Mouse (Mus musculus) testis, adult 2 months (tissue): ENCODE measurements around the gene Zkscan16. TPM values are rescaled to one million over a fixed set of nuclear protein-coding genes. Genes with fewer than 3 reads are reported as not detected.

Experiments used
- H3K27ac ChIP-seq: fragments of 200-500 bp; 2 replicates; pipeline ENCODE4 v1.5.1; 2012; ENCODE audit warnings: low read depth, low read length; ENCODE audit not compliant: control insufficient read depth, insufficient read depth
- H3K27me3 ChIP-seq: fragments of 200-500 bp; 2 replicates; pipeline ENCODE4 v1.6.1; 2012; ENCODE audit warnings: mild to moderate bottlenecking, low read length, moderate library complexity; ENCODE audit not compliant: control insufficient read depth, insufficient read depth
- H3K36me3 ChIP-seq: fragments of 200-500 bp; 2 replicates; pipeline ENCODE4 v1.6.1; 2012; ENCODE audit warnings: mild to moderate bottlenecking, low read length; ENCODE audit not compliant: control insufficient read depth, insufficient read depth
- H3K4me1 ChIP-seq: fragments of 200-500 bp; 2 replicates; pipeline ENCODE4 v1.6.1; 2012; ENCODE audit warnings: low read length; ENCODE audit not compliant: control insufficient read depth, insufficient read depth
- H3K4me3 ChIP-seq: fragments of 200-500 bp; 2 replicates; pipeline ENCODE4 v1.5.1; 2012; ENCODE audit warnings: low read depth, mild to moderate bottlenecking, low read length, moderate library complexity, mixed read lengths; ENCODE audit not compliant: control insufficient read depth
- CTCF ChIP-seq: fragments of 200-500 bp; IDR thresholded peaks from 2 replicates; pipeline ENCODE4 v1.5.1; 2012; ENCODE audit warnings: low read depth, mild to moderate bottlenecking, inconsistent platforms, low read length, moderate library complexity; ENCODE audit not compliant: control insufficient read depth, insufficient read depth, insufficient replicate concordance
- POLR2A ChIP-seq: fragments of 200-500 bp; IDR thresholded peaks from 2 replicates; pipeline ENCODE4 v1.6.1; 2012; ENCODE audit warnings: low read depth, mild to moderate bottlenecking, inconsistent platforms, low read length, moderate library complexity; ENCODE audit not compliant: control insufficient read depth
- polyA plus RNA-seq: library from polyadenylated mRNA; depleted of rRNA; stranded (reverse); fragments of >200 nt; gene quantifications from 2 replicates; pipeline ENCODE4 v1.2.3, GENCODE M21; 2012

Zkscan16 gene
- polyA plus RNA-seq, 1 experiment, result 0.48 TPM

- H3K36me3 ChIP-seq, result no peaks in the 10 kb centered on the region
- H3K27me3 ChIP-seq, result no peaks in the 10 kb centered on the region
- H3K27ac ChIP-seq, result no peak overlapping the region
- TF ChIP-seq CTCF (no peak), POLR2A (no peak)
- peaks cover 8% of the 10 kb centered on the region for H3K4me1 ChIP-seq
- H3K4me3 ChIP-seq, result no peak overlapping the region
Observed at GRCm38 (mm10) chr4:58989303-58989898, 46.0 kb downstream of the Zkscan16 start.

- TF ChIP-seq POLR2A, result no peak
- TF ChIP-seq CTCF, result no peak
- peaks cover 13% of the 10 kb centered on the region for H3K4me1 ChIP-seq
- H3K36me3 ChIP-seq, result no peaks in the 10 kb centered on the region
- no peaks in the 10 kb centered on the region for H3K27me3 ChIP-seq
- H3K4me3 ChIP-seq, result no peak overlapping the region
- H3K27ac ChIP-seq, result no peak overlapping the region
Observed at GRCm38 (mm10) chr4:58990609-58991434, 47.4 kb downstream of the Zkscan16 start.

- H3K4me1 ChIP-seq, result peaks cover 10% of the 10 kb centered on the region
- TF ChIP-seq CTCF (no peak), POLR2A (no peak)
- no peak overlapping the region for H3K27ac ChIP-seq
- H3K36me3 ChIP-seq, result no peaks in the 10 kb centered on the region
- H3K4me3 ChIP-seq, result no peak overlapping the region
- H3K27me3 ChIP-seq, result no peaks in the 10 kb centered on the region
Observed at GRCm38 (mm10) chr4:58992195-58992594, 48.8 kb downstream of the Zkscan16 start.

GRCm38 (mm10) chr4:58994762-58995161 is 51.3 kb downstream of the Zkscan16 start, which contains the start of gene Dnajc25:
Gene Dnajc25 (plus strand): TSS chr4:58995062.
- Histone ChIP-seq H3K36me3 (no peaks in the 10 kb centered on the region), H3K4me1 (peaks cover 10% of the 10 kb centered on the region), H3K27me3 (no peaks in the 10 kb centered on the region), H3K27ac (peak within 1 kb of the TSS; percentile 44; the same call in 1 of the 2 replicates), H3K4me3 (0 out of 2 replicates have a peak within 1 kb of the TSS, but pooled peaks have one; percentile 3)
- TF ChIP-seq CTCF (no peak), POLR2A (no peak)

DNA sequence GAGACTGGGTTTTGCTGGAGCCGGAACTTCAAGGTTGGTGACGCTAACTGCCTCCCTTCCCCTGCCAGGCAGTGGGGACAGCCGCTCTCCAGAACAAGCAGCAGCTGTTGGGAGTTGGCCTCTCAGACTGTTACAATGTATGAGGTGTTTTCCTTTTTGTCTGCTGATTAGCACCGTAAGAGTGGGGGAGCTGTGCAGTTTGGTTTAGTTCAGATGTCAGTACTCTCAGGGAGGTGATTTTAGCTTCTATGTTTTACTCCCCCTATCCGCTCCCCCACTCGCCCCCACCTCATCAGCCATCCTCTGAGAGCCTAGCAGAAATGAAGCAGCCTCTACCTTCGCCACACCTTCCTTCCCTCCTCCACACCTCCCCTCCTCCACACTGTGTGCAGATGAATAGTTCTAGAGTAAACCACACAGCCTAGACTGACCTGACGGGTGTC is 51.8 kb downstream of the Zkscan16 start:
- TF ChIP-seq POLR2A, result no peak
- TF ChIP-seq CTCF, result no peak
- peak overlapping the region; percentile 44; the same call in 1 of the 2 replicates for H3K27ac ChIP-seq
- H3K4me3 ChIP-seq, result 0 out of 2 replicates have a peak overlapping the region, but pooled peaks have one; percentile 3
- no peaks in the 10 kb centered on the region for H3K27me3 ChIP-seq
- no peaks in the 10 kb centered on the region for H3K36me3 ChIP-seq
- H3K4me1 ChIP-seq, result peaks cover 10% of the 10 kb centered on the region

- H3K4me3 ChIP-seq, result no peak overlapping the region
- no peak overlapping the region for H3K27ac ChIP-seq
- no peaks in the 10 kb centered on the region for H3K36me3 ChIP-seq
- H3K4me1 ChIP-seq, result peaks cover 10% of the 10 kb centered on the region
- TF ChIP-seq CTCF, result no peak
- TF ChIP-seq POLR2A, result no peak
- no peaks in the 10 kb centered on the region for H3K27me3 ChIP-seq
Observed at GRCm38 (mm10) chr4:58997081-58997480, 53.7 kb downstream of the Zkscan16 start.

DNA sequence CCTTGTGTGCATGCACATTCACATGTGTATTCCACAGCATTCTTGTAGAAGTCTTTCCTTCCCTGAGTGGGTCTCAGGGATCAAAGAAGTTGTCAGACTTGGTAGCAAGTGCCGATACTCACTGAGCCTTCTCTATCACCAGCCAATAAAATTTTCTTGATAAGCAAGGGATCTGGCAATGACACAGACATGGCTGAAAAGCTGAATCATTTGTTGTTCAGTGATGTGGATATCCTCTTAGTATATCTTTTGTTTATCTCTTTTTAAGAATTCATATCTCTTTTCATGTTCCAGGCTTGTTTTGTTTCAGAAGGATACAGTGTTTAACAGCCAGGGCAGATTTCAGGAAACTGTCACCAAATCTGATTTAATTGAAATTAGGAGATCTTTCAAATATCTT is 55.3 kb downstream of the Zkscan16 start:
- H3K36me3 ChIP-seq, result no peaks in the 10 kb centered on the region
- no peaks in the 10 kb centered on the region for H3K27me3 ChIP-seq
- no peak overlapping the region for H3K4me3 ChIP-seq
- peaks cover 10% of the 10 kb centered on the region for H3K4me1 ChIP-seq
- no peak for TF ChIP-seq POLR2A
- no peak for TF ChIP-seq CTCF
- peak overlapping the region; percentile 24; the same call in 1 of the 2 replicates for H3K27ac ChIP-seq
